Mouse (Mus musculus): ENCODE results near the gene Ppp1r16b. TPM values are rescaled to one million over a fixed set of nuclear protein-coding genes. Genes with fewer than 3 reads are reported as not detected.

The Ppp1r16b gene
- polyA plus RNA-seq, 1 experiment from 2014 or later, result 5.7 TPM

DNA sequence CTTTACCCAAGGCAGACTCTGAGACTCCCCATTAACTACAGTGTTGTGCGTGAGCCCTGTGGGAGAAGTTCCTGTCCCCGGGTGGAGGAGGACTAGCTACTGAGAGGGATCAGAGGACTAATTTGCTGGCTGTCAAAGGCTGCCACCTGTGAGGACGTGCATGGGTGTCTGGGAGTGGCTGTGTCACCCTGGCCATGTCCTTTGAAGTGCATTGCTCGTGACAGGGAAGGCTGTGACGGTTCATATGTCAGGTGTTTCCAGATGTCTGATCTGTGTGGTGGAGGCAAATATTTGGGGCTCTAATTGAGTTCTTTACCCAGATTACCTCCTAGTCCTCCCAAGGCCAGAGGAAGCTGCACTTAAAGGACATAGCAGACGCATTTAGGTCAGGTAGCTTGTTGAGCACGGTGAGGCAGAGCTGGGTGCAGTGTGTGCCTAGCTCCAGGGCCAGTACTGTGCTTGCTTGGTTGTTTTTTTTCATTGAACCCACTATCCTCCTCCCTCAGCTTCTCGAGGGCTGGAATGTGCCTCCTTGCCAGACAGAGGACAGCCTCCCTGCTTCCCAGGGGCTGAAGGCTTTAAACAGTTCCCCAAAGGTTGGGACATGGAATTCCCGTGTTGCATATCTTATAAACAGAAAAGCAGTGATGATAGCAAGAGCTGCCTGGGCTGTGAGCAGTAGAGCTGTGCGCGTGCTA, 106.0 kb downstream of the Ppp1r16b start:
- peaks cover 13% of the 10 kb centered on the region; the same call in 1 of the 2 replicates for H3K36me3 ChIP-seq
- H3K4me2 ChIP-seq (replicated peaks), result peak overlapping the region; percentile 88
- 45% methylated on average over 11 of the region's 11 CpGs for WGBS
- H3K27me3 ChIP-seq, result no peaks in the 10 kb centered on the region
- peaks cover 53% of the 10 kb centered on the region for H3K4me1 ChIP-seq
- ATAC-seq (ENCODE audit: insufficient number of reproducible peaks, low FRiP score, low TSS enrichment, low read depth), result no peak
- H3K27ac ChIP-seq (replicated peaks), result no peak overlapping the region
- H3K4me3 ChIP-seq (replicated peaks), result peak overlapping the region; percentile 68
- no peak overlapping the region for H3K9ac ChIP-seq
- H3K9me3 ChIP-seq (replicated peaks), result no peaks in the 10 kb centered on the region

DNA sequence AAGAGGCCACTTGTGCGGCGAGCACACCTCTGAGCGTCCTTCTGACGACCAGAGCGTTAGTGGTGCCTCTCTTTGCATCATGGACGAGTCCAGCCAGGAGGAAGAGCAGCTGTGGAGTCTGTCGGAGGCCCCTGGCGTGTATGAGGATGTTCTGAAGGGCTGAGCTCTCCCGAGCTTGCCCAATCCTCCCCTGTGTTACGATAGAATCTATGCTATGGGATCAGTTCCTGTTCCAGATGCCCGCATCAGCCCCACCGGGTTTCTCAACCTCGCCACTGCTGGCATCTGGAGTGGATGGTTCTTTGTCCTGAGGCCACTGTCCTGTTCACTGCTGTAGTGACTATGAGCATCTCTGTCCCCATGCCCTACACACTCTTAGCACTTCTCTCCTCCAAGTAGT, 107.6 kb downstream of the Ppp1r16b start:
- no peak overlapping the region for H3K4me2 ChIP-seq (replicated peaks)
- peaks cover 13% of the 10 kb centered on the region; the same call in 1 of the 2 replicates for H3K36me3 ChIP-seq
- no peaks in the 10 kb centered on the region for H3K9me3 ChIP-seq (replicated peaks)
- H3K9ac ChIP-seq, result no peak overlapping the region
- H3K4me1 ChIP-seq, result peaks cover 65% of the 10 kb centered on the region
- H3K27ac ChIP-seq (replicated peaks), result no peak overlapping the region
- no peaks in the 10 kb centered on the region for H3K27me3 ChIP-seq
- no peak overlapping the region for H3K4me3 ChIP-seq (replicated peaks)
- ATAC-seq (ENCODE audit: insufficient number of reproducible peaks, low FRiP score, low TSS enrichment, low read depth), result no peak
- WGBS, result 88% methylated on average over 13 of the region's 13 CpGs

DNA sequence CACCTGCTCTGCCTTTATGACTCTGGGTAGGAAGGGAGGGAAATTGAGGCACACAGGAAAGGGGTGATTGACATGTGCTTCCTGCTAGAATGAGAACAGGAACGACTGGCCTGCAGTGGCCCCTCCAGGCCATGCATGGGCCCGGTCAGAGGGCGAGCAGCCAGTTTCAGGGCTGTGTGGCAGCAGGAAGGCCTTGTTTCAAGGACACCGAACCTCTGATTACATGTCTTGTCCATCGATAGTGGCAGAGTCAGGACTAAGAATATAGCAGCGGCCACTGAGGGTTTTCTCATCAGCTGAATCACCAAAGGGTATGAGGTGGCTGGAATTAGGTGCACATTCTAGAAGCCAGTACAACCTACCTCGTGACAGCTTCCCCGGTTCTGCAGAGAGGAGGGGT, 109.7 kb downstream of the Ppp1r16b start:
- no peak overlapping the region for H3K27ac ChIP-seq (replicated peaks)
- peaks cover 13% of the 10 kb centered on the region; the same call in 1 of the 2 replicates for H3K36me3 ChIP-seq
- H3K9me3 ChIP-seq (replicated peaks), result no peaks in the 10 kb centered on the region
- H3K4me1 ChIP-seq, result peaks cover 56% of the 10 kb centered on the region
- H3K4me2 ChIP-seq (replicated peaks), result no peak overlapping the region
- WGBS, result 67% methylated on average over 8 of the region's 8 CpGs
- no peak for ATAC-seq (ENCODE audit: insufficient number of reproducible peaks, low FRiP score, low TSS enrichment, low read depth)
- H3K4me3 ChIP-seq (replicated peaks), result no peak overlapping the region
- H3K27me3 ChIP-seq, result no peaks in the 10 kb centered on the region
- no peak overlapping the region for H3K9ac ChIP-seq

DNA sequence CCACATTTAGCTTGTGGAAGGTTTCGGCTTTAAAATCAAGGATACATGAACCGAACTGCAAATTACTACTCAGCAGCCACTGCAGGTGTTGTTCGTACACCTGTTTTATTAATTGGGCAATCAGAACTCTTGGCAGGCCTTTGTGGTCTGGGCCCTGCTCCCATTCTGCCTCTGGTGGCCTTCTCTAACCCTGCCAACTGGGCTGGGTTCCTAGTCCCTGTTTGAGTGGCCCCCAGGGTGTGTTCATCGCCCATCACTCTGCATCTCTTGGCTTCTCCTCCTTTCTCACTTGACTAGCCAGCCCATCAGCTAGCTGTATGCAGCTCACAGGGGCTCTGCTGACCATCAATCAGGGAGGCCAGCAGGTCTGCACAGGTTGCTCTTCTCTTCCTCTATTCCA, 111.5 kb downstream of the Ppp1r16b start:
- Histone ChIP-seq H3K4me2 (replicated peaks) (no peak overlapping the region), H3K4me3 (replicated peaks) (no peak overlapping the region), H3K4me1 (peaks cover 38% of the 10 kb centered on the region), H3K9me3 (replicated peaks) (no peaks in the 10 kb centered on the region), H3K36me3 (peaks cover 29% of the 10 kb centered on the region), H3K9ac (no peak overlapping the region), H3K27me3 (no peaks in the 10 kb centered on the region), H3K27ac (replicated peaks) (no peak overlapping the region)
- 79% methylated on average over 4 of the region's 4 CpGs for whole genome bisulfite sequencing
- no peak for ATAC-seq (ENCODE audit: insufficient number of reproducible peaks, low FRiP score, low TSS enrichment, low read depth)

DNA sequence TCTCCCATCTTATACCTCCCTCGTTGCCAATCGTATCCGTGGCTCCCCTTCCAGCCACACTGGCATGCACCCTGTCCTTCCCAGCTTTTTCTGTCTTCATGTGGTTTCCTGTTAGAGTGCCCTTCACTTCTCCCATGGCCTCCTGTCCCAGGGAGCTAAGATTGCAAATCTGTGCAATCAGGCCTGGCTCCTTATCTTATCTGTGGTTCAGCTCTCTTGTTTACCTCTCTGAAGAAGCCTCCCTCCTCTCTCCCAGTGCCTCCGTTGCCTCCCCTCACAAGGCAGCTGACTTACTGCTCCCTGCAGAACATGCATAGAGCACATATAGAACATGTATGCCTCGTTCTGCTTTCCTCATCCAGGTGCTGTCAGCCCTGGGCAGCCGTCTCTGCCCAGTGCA, 112.3 kb downstream of the Ppp1r16b start:
- ATAC-seq (ENCODE audit: insufficient number of reproducible peaks, low FRiP score, low TSS enrichment, low read depth), result no peak
- no peaks in the 10 kb centered on the region for H3K9me3 ChIP-seq (replicated peaks)
- H3K27me3 ChIP-seq, result no peaks in the 10 kb centered on the region
- H3K36me3 ChIP-seq, result peaks cover 32% of the 10 kb centered on the region
- H3K27ac ChIP-seq (replicated peaks), result no peak overlapping the region
- H3K9ac ChIP-seq, result no peak overlapping the region
- H3K4me1 ChIP-seq, result peaks cover 32% of the 10 kb centered on the region
- H3K4me3 ChIP-seq (replicated peaks), result no peak overlapping the region
- WGBS, result 74% methylated on average over 6 of the region's 6 CpGs
- H3K4me2 ChIP-seq (replicated peaks), result no peak overlapping the region

DNA sequence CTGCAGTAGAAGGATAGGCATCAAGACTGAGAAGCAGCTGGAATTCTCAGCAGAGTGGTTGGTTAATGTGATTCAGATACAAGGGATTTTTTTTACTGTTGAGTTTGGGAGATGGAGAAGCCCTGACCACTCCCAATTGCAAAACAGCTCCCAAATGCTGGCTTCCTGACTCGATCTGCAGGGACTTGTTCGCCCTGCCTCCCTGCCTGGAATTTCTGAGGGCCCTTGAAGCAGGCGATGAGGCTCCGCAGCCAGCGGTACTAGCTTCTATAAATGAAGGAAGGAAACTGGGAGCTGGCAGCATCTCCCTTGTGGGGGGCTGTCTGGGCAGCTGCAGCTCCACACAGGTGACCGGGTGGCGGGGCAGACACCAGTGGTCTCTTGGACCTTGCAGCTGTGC, 113.2 kb downstream of the Ppp1r16b start:
- Histone ChIP-seq H3K27ac (replicated peaks) (no peak overlapping the region; the same call in 1 of the 2 replicates), H3K4me1 (peaks cover 28% of the 10 kb centered on the region), H3K9ac (no peak overlapping the region), H3K36me3 (peaks cover 34% of the 10 kb centered on the region), H3K27me3 (no peaks in the 10 kb centered on the region), H3K4me3 (replicated peaks) (no peak overlapping the region), H3K4me2 (replicated peaks) (no peak overlapping the region), H3K9me3 (replicated peaks) (no peaks in the 10 kb centered on the region)
- 60% methylated on average over 7 of the region's 7 CpGs for WGBS
- no peak for ATAC-seq (ENCODE audit: insufficient number of reproducible peaks, low FRiP score, low TSS enrichment, low read depth)

DNA sequence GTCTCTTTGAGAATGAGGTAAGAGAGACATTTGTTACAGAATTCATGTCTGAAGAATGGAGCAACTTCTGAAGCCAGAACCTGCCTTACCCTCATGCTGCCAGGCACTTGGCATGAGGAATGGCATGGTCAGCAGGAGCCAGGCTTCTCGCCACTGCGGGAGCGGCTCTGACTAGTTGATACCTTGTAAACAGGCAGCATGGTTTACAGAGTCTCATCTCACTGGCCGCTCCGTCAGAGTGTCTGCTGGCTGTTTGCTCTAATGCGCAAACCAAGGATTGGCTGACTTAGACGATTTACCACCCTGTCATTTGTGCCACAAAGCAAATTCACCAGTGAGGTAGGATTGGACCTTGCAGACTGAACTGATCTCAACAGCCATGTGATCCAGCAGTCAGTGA, 115.9 kb downstream of the Ppp1r16b start:
- Histone ChIP-seq H3K9ac (no peak overlapping the region), H3K4me2 (replicated peaks) (no peak overlapping the region), H3K27me3 (no peaks in the 10 kb centered on the region), H3K36me3 (peaks cover 52% of the 10 kb centered on the region), H3K4me3 (replicated peaks) (no peak overlapping the region), H3K27ac (replicated peaks) (no peak overlapping the region), H3K4me1 (peaks cover 24% of the 10 kb centered on the region), H3K9me3 (replicated peaks) (no peaks in the 10 kb centered on the region)
- no peak for ATAC-seq (ENCODE audit: insufficient number of reproducible peaks, low FRiP score, low TSS enrichment, low read depth)
- 96% methylated on average over 7 of the region's 7 CpGs for WGBS

DNA sequence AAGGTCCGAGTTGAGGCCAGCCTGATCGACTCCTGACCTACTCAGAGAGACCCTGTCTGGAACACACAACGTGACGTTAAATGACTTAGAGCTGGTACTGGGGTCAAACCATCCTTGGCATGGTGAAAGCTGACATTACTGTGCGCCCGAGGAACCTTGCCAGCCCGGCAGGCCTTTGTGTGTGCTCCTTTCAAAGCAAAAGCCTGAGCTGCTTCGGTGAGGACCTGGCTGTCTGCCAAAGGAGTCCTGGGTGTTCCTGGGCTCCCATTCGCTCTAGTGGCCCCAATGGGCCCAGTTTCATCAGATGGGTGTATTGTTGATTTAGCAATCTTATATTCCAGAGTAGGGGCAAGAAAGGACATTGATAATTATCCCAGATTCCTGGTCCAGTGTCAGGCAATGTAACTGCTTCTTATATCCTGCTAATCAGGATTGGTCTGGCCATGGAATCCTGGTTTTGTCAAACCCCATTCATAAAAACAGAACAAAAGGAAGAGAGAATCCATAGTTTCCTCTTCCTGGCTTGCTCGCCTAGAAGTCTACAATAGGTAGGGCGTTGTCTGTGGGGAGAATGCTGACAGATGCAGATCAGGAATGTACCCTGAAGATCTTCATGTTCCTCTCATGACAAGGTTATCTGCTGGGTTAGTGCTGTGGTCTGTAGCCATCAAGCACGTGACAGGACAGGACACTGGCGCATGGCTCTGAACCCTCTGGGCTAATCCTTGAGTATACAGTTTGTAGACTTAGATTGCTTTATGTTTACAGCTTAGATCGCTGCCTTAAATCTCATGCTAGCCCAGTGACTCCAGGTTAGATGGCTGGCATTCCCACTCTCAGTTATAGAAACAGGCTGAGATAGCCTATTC, 122.0 kb downstream of the Ppp1r16b start:
- H3K4me3 ChIP-seq (replicated peaks), result no peak overlapping the region
- no peak overlapping the region for H3K27ac ChIP-seq (replicated peaks)
- H3K4me1 ChIP-seq, result no peaks in the 10 kb centered on the region
- ATAC-seq (ENCODE audit: insufficient number of reproducible peaks, low FRiP score, low TSS enrichment, low read depth), result no peak
- H3K4me2 ChIP-seq (replicated peaks), result no peak overlapping the region
- peaks cover 40% of the 10 kb centered on the region for H3K36me3 ChIP-seq
- H3K9ac ChIP-seq, result no peak overlapping the region
- whole genome bisulfite sequencing, result 84% methylated on average over 14 of the region's 14 CpGs
- H3K27me3 ChIP-seq, result no peaks in the 10 kb centered on the region
- H3K9me3 ChIP-seq (replicated peaks), result no peaks in the 10 kb centered on the region

DNA sequence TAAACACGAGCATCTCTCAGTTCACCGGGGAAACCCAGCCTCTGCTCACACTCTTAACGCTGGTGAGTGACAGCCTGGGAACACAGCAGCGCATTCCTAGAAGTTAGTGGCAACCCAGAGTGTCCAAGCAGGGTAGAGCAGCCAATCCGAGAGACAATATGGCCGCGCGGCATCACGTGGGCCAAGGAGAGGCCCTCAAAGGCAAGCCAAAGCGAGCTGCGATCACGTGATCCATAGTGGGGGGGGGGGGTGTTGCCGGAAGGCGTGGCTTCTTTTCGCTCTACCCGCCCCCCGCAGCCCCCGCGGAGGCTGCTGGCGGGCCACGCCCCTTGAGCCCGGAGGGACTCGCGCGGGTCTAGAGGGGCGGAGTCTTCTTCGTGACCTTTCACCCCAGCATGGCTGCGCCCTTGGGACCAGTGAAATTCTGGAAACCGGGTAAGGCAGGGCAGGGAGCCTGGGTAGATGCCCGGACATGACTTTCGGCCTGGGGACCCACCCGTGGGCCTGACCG, 129.4 kb downstream of the Ppp1r16b start, which contains the start of gene Dhx35:
Gene Dhx35, plus strand, starts transcription at position 314 of the 511 bp plus-strand sequence.
- peak within 1 kb of the TSS; percentile 86 for H3K27ac ChIP-seq (replicated peaks)
- peak within 1 kb of the TSS; percentile 63 for H3K9ac ChIP-seq
- no peaks in the 10 kb centered on the region for H3K36me3 ChIP-seq
- H3K4me2 ChIP-seq (replicated peaks), result peak within 1 kb of the TSS; percentile 75
- peak within 1 kb of the TSS; percentile 91 for H3K4me3 ChIP-seq (replicated peaks)
- no peaks in the 10 kb centered on the region for H3K27me3 ChIP-seq
- peak; percentile 98 for ATAC-seq (ENCODE audit: insufficient number of reproducible peaks, low FRiP score, low TSS enrichment, low read depth)
- peaks cover 20% of the 10 kb centered on the region for H3K4me1 ChIP-seq
- under 1% methylated on average over 33 of the region's 33 CpGs for WGBS
- H3K9me3 ChIP-seq (replicated peaks), result no peaks in the 10 kb centered on the region

DNA sequence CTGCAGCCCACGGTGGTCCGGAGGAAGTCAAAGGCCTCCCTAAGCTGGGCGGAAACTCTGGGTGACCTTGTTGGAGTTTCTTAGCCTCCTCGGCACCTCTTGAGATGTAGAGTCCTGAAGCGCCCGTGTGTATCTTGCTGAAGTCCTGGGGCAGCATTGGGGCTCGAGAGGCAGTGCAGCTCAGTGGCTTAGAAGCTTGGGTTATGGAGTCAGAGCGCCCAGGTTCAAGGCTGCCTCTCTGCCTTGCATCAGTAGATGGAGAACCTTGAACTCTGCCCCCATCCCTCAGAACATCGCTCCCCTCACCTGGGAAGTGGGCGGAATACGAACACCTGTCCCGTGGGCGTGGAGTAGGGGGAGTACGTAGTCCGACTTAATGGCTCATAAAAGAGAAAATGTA, 129.8 kb downstream of the Ppp1r16b start:
- no peak for ATAC-seq (ENCODE audit: insufficient number of reproducible peaks, low FRiP score, low TSS enrichment, low read depth)
- Histone ChIP-seq H3K27me3 (no peaks in the 10 kb centered on the region), H3K27ac (replicated peaks) (peak overlapping the region; percentile 86), H3K36me3 (no peaks in the 10 kb centered on the region), H3K4me2 (replicated peaks) (peak overlapping the region; percentile 75), H3K9me3 (replicated peaks) (no peaks in the 10 kb centered on the region), H3K4me1 (peaks cover 22% of the 10 kb centered on the region), H3K4me3 (replicated peaks) (peak overlapping the region; percentile 91), H3K9ac (peak overlapping the region; percentile 63)
- WGBS, result 11% methylated on average over 15 of the region's 15 CpGs

DNA sequence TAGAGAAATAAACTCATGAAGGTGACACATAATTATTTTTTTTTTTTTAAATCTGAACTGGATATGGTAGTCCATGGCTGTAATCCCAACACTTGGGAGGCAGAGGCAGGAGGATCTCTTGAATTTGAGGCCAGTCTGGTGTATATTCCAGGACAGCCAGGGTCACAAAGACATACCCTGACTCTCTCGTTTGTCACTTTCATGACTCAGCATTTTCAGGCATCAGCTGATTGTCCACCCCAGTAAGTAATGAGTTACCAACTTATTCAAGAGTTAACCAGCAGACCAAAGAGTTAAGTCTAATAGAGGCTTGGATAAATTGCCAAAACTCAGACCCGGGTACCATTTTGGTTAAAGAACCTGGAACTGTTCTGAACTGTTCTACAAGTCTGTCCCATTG, 130.7 kb downstream of the Ppp1r16b start:
- no peak for ATAC-seq (ENCODE audit: insufficient number of reproducible peaks, low FRiP score, low TSS enrichment, low read depth)
- Histone ChIP-seq H3K9me3 (replicated peaks) (no peaks in the 10 kb centered on the region), H3K4me3 (replicated peaks) (no peak overlapping the region), H3K27ac (replicated peaks) (no peak overlapping the region), H3K36me3 (no peaks in the 10 kb centered on the region), H3K9ac (no peak overlapping the region), H3K27me3 (no peaks in the 10 kb centered on the region), H3K4me2 (replicated peaks) (no peak overlapping the region; the same call in 1 of the 2 replicates), H3K4me1 (peaks cover 22% of the 10 kb centered on the region)
- WGBS, result 80% methylated on average over 2 of the region's 2 CpGs
